Mouse (Mus musculus): ENCODE results near the gene Ddx1. TPM values are rescaled to one million over a fixed set of nuclear protein-coding genes. Genes with fewer than 3 reads are reported as not detected.

Gene Ddx1
- polyA plus RNA-seq, 1 experiment from 2014 or later = 73.0 TPM

- peaks cover 25% of the 10 kb centered on the region for H3K4me1 ChIP-seq (replicated peaks)
- peak overlapping the region; percentile 35; the same call in 1 of the 2 replicates for H3K4me2 ChIP-seq
- no peaks in the 10 kb centered on the region for H3K27me3 ChIP-seq
- no peak overlapping the region; the same call in 1 of the 2 replicates for H3K27ac ChIP-seq
- H3K9ac ChIP-seq = no peak overlapping the region
- no peaks in the 10 kb centered on the region for H3K36me3 ChIP-seq
- H3K4me3 ChIP-seq = no peak overlapping the region; the same call in 1 of the 2 replicates
- H3K9me3 ChIP-seq (replicated peaks) = no peaks in the 10 kb centered on the region
- WGBS = 3% methylated on average over 9 of the region's 9 CpGs
- peak; percentile 63 for ATAC-seq (replicated peaks; ENCODE audit: insufficient number of reproducible peaks, insufficient read depth, low FRiP score, low read depth)
Observed at GRCm38 (mm10) chr12:13180715-13181335, 68.2 kb downstream of the Ddx1 start.

- Histone ChIP-seq H3K9me3 (replicated peaks) (no peaks in the 10 kb centered on the region), H3K36me3 (no peaks in the 10 kb centered on the region), H3K4me2 (no peak overlapping the region), H3K4me1 (replicated peaks) (peaks cover 26% of the 10 kb centered on the region), H3K27ac (no peak overlapping the region; the same call in 1 of the 2 replicates), H3K4me3 (no peak overlapping the region), H3K9ac (no peak overlapping the region), H3K27me3 (no peaks in the 10 kb centered on the region)
- no peak for ATAC-seq (replicated peaks; ENCODE audit: insufficient number of reproducible peaks, insufficient read depth, low FRiP score, low read depth)
Observed at GRCm38 (mm10) chr12:13180332-13180714, 68.7 kb downstream of the Ddx1 start.

GRCm38 (mm10) chr12:13177606-13178005 is 71.4 kb downstream of the Ddx1 start:
- no peak overlapping the region for H3K9ac ChIP-seq
- no peaks in the 10 kb centered on the region for H3K9me3 ChIP-seq (replicated peaks)
- WGBS = 53% methylated on average over 6 of the region's 6 CpGs
- no peak overlapping the region for H3K27ac ChIP-seq
- ATAC-seq (replicated peaks; ENCODE audit: insufficient number of reproducible peaks, insufficient read depth, low FRiP score, low read depth) = no peak
- H3K27me3 ChIP-seq = no peaks in the 10 kb centered on the region
- no peak overlapping the region for H3K4me2 ChIP-seq
- no peak overlapping the region for H3K4me3 ChIP-seq
- no peaks in the 10 kb centered on the region for H3K36me3 ChIP-seq
- peaks cover 24% of the 10 kb centered on the region for H3K4me1 ChIP-seq (replicated peaks)

GRCm38 (mm10) chr12:13176927-13177326 is 72.1 kb downstream of the Ddx1 start:
- Histone ChIP-seq H3K27me3 (no peaks in the 10 kb centered on the region), H3K4me1 (replicated peaks) (peaks cover 19% of the 10 kb centered on the region), H3K27ac (no peak overlapping the region), H3K36me3 (no peaks in the 10 kb centered on the region), H3K9ac (no peak overlapping the region), H3K4me2 (no peak overlapping the region), H3K4me3 (no peak overlapping the region), H3K9me3 (replicated peaks) (no peaks in the 10 kb centered on the region)
- WGBS = 46% methylated on average over 3 of the region's 3 CpGs
- no peak for ATAC-seq (replicated peaks; ENCODE audit: insufficient number of reproducible peaks, insufficient read depth, low FRiP score, low read depth)

- no peak for ATAC-seq (replicated peaks; ENCODE audit: insufficient number of reproducible peaks, insufficient read depth, low FRiP score, low read depth)
- H3K27me3 ChIP-seq = no peaks in the 10 kb centered on the region
- H3K4me3 ChIP-seq = no peak overlapping the region
- no peak overlapping the region for H3K4me2 ChIP-seq
- no peak overlapping the region for H3K27ac ChIP-seq
- no peaks in the 10 kb centered on the region for H3K9me3 ChIP-seq (replicated peaks)
- 30% methylated on average over 2 of the region's 2 CpGs for WGBS
- H3K9ac ChIP-seq = peak overlapping the region; percentile 6; the same call in 1 of the 2 replicates
- no peaks in the 10 kb centered on the region for H3K36me3 ChIP-seq
- peaks cover 15% of the 10 kb centered on the region for H3K4me1 ChIP-seq (replicated peaks)
Observed at GRCm38 (mm10) chr12:13176136-13176535, 72.9 kb downstream of the Ddx1 start.

- no peak overlapping the region for H3K27ac ChIP-seq
- H3K4me3 ChIP-seq = no peak overlapping the region
- H3K36me3 ChIP-seq = no peaks in the 10 kb centered on the region
- WGBS = 72% methylated on average over 6 of the region's 6 CpGs
- H3K4me2 ChIP-seq = no peak overlapping the region
- no peaks in the 10 kb centered on the region for H3K27me3 ChIP-seq
- H3K9ac ChIP-seq = no peak overlapping the region
- peaks cover 5% of the 10 kb centered on the region for H3K4me1 ChIP-seq (replicated peaks)
- H3K9me3 ChIP-seq (replicated peaks) = no peaks in the 10 kb centered on the region
- no peak for ATAC-seq (replicated peaks; ENCODE audit: insufficient number of reproducible peaks, insufficient read depth, low FRiP score, low read depth)
Observed at GRCm38 (mm10) chr12:13174022-13174421, 75.0 kb downstream of the Ddx1 start.

- Histone ChIP-seq H3K4me1 (replicated peaks) (no peaks in the 10 kb centered on the region), H3K9ac (no peak overlapping the region), H3K4me2 (no peak overlapping the region), H3K27me3 (no peaks in the 10 kb centered on the region), H3K27ac (no peak overlapping the region), H3K9me3 (replicated peaks) (no peaks in the 10 kb centered on the region), H3K4me3 (no peak overlapping the region), H3K36me3 (no peaks in the 10 kb centered on the region)
- no peak for ATAC-seq (replicated peaks; ENCODE audit: insufficient number of reproducible peaks, insufficient read depth, low FRiP score, low read depth)
- WGBS = 67% methylated on average over 1 of the region's 1 CpGs
Observed at GRCm38 (mm10) chr12:13168073-13168472, 80.9 kb downstream of the Ddx1 start.

GRCm38 (mm10) chr12:13167116-13167515 is 81.9 kb downstream of the Ddx1 start:
- no peak for ATAC-seq (replicated peaks; ENCODE audit: insufficient number of reproducible peaks, insufficient read depth, low FRiP score, low read depth)
- Histone ChIP-seq H3K4me1 (replicated peaks) (no peaks in the 10 kb centered on the region), H3K27me3 (no peaks in the 10 kb centered on the region), H3K9me3 (replicated peaks) (no peaks in the 10 kb centered on the region), H3K4me3 (no peak overlapping the region), H3K9ac (no peak overlapping the region), H3K4me2 (no peak overlapping the region), H3K27ac (no peak overlapping the region), H3K36me3 (no peaks in the 10 kb centered on the region)
- WGBS = 74% methylated on average over 5 of the region's 5 CpGs

Other genes starting within 250 kb of the Ddx1 start
- 5.7 and 8.0 TPM in 2 replicates for gene Nbas, start 19.9 kb upstream of the Ddx1 start, polyA plus RNA-seq (2015; fragmentation: Nextera tagmentation; extraction: Ambion mirVana)

All from heart, embryonic 15.5 days (tissue).